Mouse (Mus musculus): Measurements from ENCODE around the gene Clcnkb.

Clcnkb gene

GRCm38 (mm10) chr4:141433191-141433590, 17.4 kb upstream of the Clcnkb start:
- DNase-seq, result no peak

- no peak for DNase-seq
These were observed 16.9 kb upstream of the Clcnkb start for GRCm38 (mm10) chr4:141432666-141433065.

- peak; percentile 73 for DNase-seq
These were observed 15.2 kb upstream of the Clcnkb start for GRCm38 (mm10) chr4:141430997-141431396.

GRCm38 (mm10) chr4:141429847-141430246, 14.0 kb upstream of the Clcnkb start:
- no peak for DNase-seq

GRCm38 (mm10) chr4:141429381-141429780, 13.6 kb upstream of the Clcnkb start:
- no peak for DNase-seq

GRCm38 (mm10) chr4:141427921-141428320, 12.1 kb upstream of the Clcnkb start:
- no peak for DNase-seq

GRCm38 (mm10) chr4:141426796-141427745, 11.3 kb upstream of the Clcnkb start:
- no peak for DNase-seq

- DNase-seq, result peak; percentile 49
These were observed 10.0 kb upstream of the Clcnkb start for GRCm38 (mm10) chr4:141425484-141426479.

- DNase-seq, result no peak
These were observed 8.0 kb upstream of the Clcnkb start for GRCm38 (mm10) chr4:141423691-141424431.

- DNase-seq, result no peak
These were observed 7.5 kb upstream of the Clcnkb start for GRCm38 (mm10) chr4:141423288-141423687.

GRCm38 (mm10) chr4:141422841-141423240, 7.0 kb upstream of the Clcnkb start:
- DNase-seq, result no peak

- peak; percentile 38 for DNase-seq
These were observed 5.6 kb upstream of the Clcnkb start for GRCm38 (mm10) chr4:141421423-141421822.

GRCm38 (mm10) chr4:141420886-141421285, 5.1 kb upstream of the Clcnkb start:
- DNase-seq, result no peak

- no peak for DNase-seq
These were observed 4.5 kb upstream of the Clcnkb start, which contains the start of gene Hspb7 for GRCm38 (mm10) chr4:141420192-141420829. TSS of gene Hspb7 (plus strand) at chr4:141420779.

- DNase-seq, result no peak
These were observed 3.8 kb upstream of the Clcnkb start for GRCm38 (mm10) chr4:141419398-141420191.

GRCm38 (mm10) chr4:141411430-141411992, 4.3 kb downstream of the Clcnkb start:
- DNase-seq, result no peak

- no peak for DNase-seq
These were observed 7.2 kb downstream of the Clcnkb start for GRCm38 (mm10) chr4:141408577-141408976.

- no peak for DNase-seq
These were observed 9.1 kb downstream of the Clcnkb start for GRCm38 (mm10) chr4:141406516-141407299.

- no peak for DNase-seq
These were observed 10.5 kb downstream of the Clcnkb start for GRCm38 (mm10) chr4:141405314-141405622.
